Mouse (Mus musculus): ENCODE data around the gene Slc2a8.

The Slc2a8 gene

DNA sequence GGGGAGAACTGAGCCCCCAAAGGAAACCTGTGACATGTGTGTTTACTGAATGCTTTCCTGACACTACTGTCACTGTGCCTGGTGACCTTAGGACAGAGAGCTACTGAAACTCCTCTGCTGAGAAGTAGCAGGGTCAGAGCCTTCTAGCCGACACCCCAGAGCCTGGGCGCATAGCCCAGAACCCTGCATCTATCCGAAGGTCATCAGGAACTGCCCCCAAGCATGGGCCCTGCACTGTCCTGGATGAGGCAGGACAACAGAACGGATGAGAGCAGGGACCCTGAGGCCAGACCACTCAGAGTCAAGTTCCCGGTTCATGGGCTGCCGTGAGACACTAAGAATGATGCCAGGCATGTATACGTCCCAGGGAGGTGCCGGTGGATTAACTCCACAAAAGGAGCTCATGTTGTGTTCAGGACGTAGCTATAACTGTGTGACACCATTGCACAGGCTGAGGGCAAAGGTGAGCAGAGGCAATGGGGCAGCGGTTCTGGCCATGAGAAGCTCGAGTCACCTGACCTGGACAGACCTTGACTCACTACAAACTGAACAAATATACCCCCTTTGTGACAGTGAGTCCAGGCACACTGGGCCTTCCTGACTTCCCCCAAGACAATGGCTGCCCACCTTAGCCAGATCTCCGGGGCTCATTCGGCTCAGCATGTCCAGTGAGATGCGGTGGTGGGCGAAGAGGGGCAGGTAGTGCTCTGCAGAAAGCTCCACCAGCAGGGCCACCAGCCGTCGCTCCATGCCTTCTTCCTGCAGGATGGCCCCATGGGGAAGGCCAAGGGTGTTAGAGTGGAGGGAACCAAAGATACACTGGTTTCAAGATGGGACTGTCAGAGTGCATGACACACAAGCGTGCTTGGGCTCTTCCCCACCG, 52.7 kb downstream of the Slc2a8 start:
- no peak for DNase-seq

DNA sequence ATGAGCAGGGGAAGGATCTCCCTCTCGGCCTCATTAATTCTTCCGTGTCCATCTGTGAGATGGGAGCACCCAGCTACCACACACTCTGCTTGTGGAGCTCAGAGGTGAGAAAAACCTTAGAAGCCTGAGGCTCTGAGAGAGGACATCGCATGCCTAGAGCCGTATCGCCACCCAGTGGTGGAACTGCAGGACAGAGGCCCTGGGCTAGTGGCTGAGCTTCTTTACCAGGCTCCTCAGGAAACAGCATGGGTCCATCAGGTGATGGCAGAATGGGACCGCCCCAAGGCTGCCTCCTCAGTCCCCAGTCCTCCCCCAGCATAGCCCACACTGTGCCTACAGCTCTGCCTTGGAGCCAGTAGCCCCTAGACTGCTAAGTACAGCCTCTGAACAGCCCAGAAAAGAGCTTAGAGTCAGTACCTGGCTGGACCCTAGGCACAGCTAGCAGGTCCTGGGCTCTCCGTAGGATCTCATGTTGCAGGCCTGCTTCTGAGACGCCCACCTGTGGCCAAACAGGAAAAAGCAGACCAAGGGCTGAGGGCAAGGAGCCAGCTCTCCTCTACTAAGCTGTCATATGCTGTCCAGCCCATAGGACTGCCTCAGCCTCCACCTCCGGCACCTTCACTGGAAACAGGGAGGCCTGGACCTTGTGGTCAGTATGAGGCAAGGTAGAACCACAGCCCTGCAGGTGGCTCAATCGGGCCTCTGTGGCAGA, 53.5 kb downstream of the Slc2a8 start:
- peak; percentile 91 to 92 for DNase-seq

GRCm38 (mm10) chr2:32927624-32928234, 54.2 kb downstream of the Slc2a8 start:
- peak in 1 of 2 experiments; percentile 26 for DNase-seq

GRCm38 (mm10) chr2:32926330-32927075, 55.4 kb downstream of the Slc2a8 start:
- peak; percentile 46 to 50 for DNase-seq

DNA sequence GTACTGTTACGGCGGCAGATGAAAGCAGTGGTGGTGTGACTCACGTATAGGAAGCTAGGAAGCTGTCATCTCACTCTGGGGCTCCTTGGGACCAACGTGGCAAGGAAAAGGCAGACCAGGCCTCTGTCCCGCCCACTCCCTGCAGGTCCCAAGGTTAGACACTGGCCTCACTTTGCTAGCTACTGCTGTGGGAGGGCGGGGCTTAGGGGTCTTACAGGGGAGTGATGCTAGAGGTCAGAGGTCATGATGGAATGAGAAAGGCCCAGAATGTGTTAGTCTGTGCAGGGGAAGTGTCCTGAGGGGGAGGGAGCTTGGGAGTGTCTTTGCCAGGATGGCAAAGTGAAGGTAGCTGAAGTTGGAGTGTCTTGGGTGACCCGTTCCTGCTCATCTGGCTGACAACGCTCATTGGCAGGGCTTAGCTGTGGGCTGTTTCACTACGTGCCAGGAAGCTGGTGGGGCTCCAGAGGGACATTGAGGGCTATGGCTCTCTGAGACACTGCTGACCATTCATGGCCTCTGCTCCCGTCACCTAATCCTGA, 57.5 kb downstream of the Slc2a8 start:
- no peak for DNase-seq

- DNase-seq = no peak
Observed at GRCm38 (mm10) chr2:32923551-32924250, 58.2 kb downstream of the Slc2a8 start.
